Mouse (Mus musculus): ENCODE measurements around the gene Zc3h12c. TPM values are rescaled to one million over a fixed set of nuclear protein-coding genes. Genes with fewer than 3 reads are reported as not detected.

Zc3h12c gene
- polyA plus RNA-seq, 1 experiment from 2014 or later: 9.2 TPM

Small RNAs within 50 kb of the gene (microRNA-seq; reads per million reads assigned to microRNA genes)
- gene Gm27686: not detected
- gene Mir6244: not detected

Other genes starting within 250 kb of the Zc3h12c start
- 41.7 and 46.4 TPM in 2 replicates for gene Fdx1, start 205.0 kb downstream of the Zc3h12c start, polyA plus RNA-seq (2014; fragmentation: Nextera tagmentation; extraction: Ambion mirVana)
- 193 and 194 TPM in 2 replicates for gene Rdx, start 121.4 kb downstream of the Zc3h12c start, polyA plus RNA-seq (2014; fragmentation: Nextera tagmentation; extraction: Ambion mirVana)